Mouse (Mus musculus) bone marrow, adult 2 months (tissue): ENCODE data around the gene Gp1ba.

Experiments used
- CTCF ChIP-seq: fragments of 200-500 bp; IDR thresholded peaks from 2 replicates; pipeline ENCODE4 v1.5.1; 2011; ENCODE audit warnings: low read length, control low read depth; ENCODE audit not compliant: control insufficient read depth, insufficient read depth
- POLR2A ChIP-seq: fragments of 200-500 bp; IDR thresholded peaks from 2 replicates; pipeline ENCODE4 v1.6.1; 2011; ENCODE audit warnings: low read depth, mild to moderate bottlenecking, control low read depth, low read length, borderline replicate concordance; ENCODE audit not compliant: control insufficient read depth

DNA sequence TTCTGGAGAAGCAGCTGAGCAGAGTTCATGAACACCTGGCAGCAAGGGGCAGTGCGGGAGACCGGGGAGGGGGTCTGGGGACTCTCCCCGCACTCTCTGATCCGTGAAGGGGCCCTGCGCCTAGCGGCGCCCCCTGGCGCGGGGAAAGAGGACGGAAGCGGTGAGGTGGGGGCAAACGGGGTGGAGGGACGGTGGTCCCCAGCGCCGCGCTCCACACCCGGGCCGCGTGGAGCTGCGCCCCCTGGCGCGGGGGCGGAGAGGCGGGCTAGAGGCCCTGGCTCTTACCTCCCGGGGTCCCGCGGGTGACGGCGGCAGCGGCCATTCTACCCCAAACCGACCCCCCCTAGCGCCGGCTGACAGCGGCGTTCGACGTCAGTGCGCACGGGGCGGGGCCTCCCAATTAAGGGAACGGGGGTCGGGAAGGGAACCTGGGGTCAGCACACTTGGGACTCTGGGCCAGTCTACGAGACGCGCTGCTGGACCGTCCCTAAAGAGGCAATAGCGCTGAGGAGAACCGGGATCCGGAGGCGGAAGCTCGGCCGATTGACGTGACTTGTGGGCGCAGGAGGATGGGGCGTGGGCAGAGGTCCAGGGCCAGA, 48.8 kb downstream of the Gp1ba start, which contains the start of gene Camta2:
- TF ChIP-seq CTCF = peak; percentile 24
- peak; percentile 59; the same call in 1 of the 2 replicates for TF ChIP-seq POLR2A
